Comparison of ENCODE assay signal across 24 mouse cellular contexts in genomic region chr8:106769147-106769805, GRCm38 (mm10).
DNase-seq lines count a peak whose midpoint lies in the region; ATAC-seq and TF ChIP-seq lines count a peak whose summit lies in the region.
"Had no signal": no experiment of that assay in that cellular context is flagged by ENCODE, and none has a peak within 500 bp of the region (broad histone marks: within the 10 kb centered on the region; RNA-seq: fewer than 3 reads in every experiment).

No protein-coding gene starts in this region.

- H3K9me3 ChIP-seq in forebrain, embryonic 10.5 days = no peaks in the 10 kb centered on the region
- H3K9me3 ChIP-seq: embryonic facial prominence, embryonic 12.5 days; heart, embryonic 15.5 days; hindbrain, embryonic 15.5 days; limb, embryonic 12.5 days; liver, embryonic 13.5 days; lung, embryonic 15.5 days; midbrain, embryonic 12.5 days; neural tube, embryonic 13.5 days had no signal

- peak; percentile 17 for DNase-seq in kidney, adult 2 months
- DNase-seq in kidney, adult 8-10 months = no peak
- peak; percentile 65 for DNase-seq in urinary bladder, postnatal 14 days (ENCODE audit: low spot score)
- DNase-seq in urinary bladder, postnatal 10 days (ENCODE audit: low spot score) = no peak
- DNase-seq in cerebellum, postnatal 14 days = no peak
- DNase-seq in forebrain, embryonic 10.5 days (ENCODE audit: extremely low spot score, low spot score) = no peak
- DNase-seq: adrenal gland, postnatal 36 days; B cell, adult 2 months; cerebellum, adult 2 months; forebrain, postnatal 0 days; heart, adult 2 months; heart, postnatal 4 days; kidney, adult 18-20 months; liver, embryonic 13.5 days; lung, postnatal 4 days; thymus, postnatal 36 days had no signal

- peak; percentile 91 for ATAC-seq in megakaryocyte progenitor cell, adult 5-6 weeks (replicated peaks; ENCODE audit: poor library complexity)
- ATAC-seq: forebrain, postnatal 0 days had no signal

- H3K27me3 ChIP-seq in kidney, adult 2 months (replicated peaks; ENCODE audit: control insufficient read depth, insufficient read depth, low read length) = no peaks in the 10 kb centered on the region
- no peaks in the 10 kb centered on the region for H3K27me3 ChIP-seq in forebrain, embryonic 10.5 days (ENCODE audit: poor library complexity, severe bottlenecking)
- H3K27me3 ChIP-seq: embryonic facial prominence, embryonic 12.5 days; heart, embryonic 15.5 days; hindbrain, embryonic 15.5 days; limb, embryonic 12.5 days; liver, embryonic 13.5 days; lung, embryonic 15.5 days; neural tube, embryonic 13.5 days had no signal

- TF ChIP-seq CTCF in kidney, adult 2 months (conservative IDR thresholded peaks at IDR 0.05; ENCODE audit: insufficient read depth, insufficient read length, low read depth, low read length) = no peak

- H3K4me3 ChIP-seq in kidney, adult 2 months (ENCODE audit: insufficient read depth, low read depth, low read length) = no peak overlapping the region
- no peak overlapping the region for H3K4me3 ChIP-seq in forebrain, embryonic 10.5 days
- H3K4me3 ChIP-seq: embryonic facial prominence, embryonic 12.5 days; heart, adult 2 months; heart, embryonic 15.5 days; hindbrain, embryonic 15.5 days; limb, embryonic 12.5 days; liver, embryonic 13.5 days; lung, embryonic 15.5 days; midbrain, embryonic 12.5 days; neural tube, embryonic 13.5 days had no signal

- peaks cover 14% of the 10 kb centered on the region for H3K4me1 ChIP-seq in kidney, adult 2 months (ENCODE audit: control insufficient read depth, insufficient read depth, low read length)
- H3K4me1 ChIP-seq in forebrain, embryonic 10.5 days = peaks cover 7% of the 10 kb centered on the region
- H3K4me1 ChIP-seq: embryonic facial prominence, embryonic 12.5 days; heart, embryonic 15.5 days; hindbrain, embryonic 15.5 days; lung, embryonic 15.5 days; midbrain, embryonic 12.5 days; neural tube, embryonic 13.5 days had no signal

- no peak for TF ChIP-seq POLR2A in kidney, adult 2 months (IDR thresholded peaks at IDR 0.05; ENCODE audit: low read depth, low read length)

- 63% methylated on average over 13 of the region's 13 CpGs for WGBS in kidney, adult 2 months
- WGBS in forebrain, embryonic 10.5 days = 83% methylated on average over 13 of the region's 13 CpGs

- no peak overlapping the region for H3K27ac ChIP-seq in kidney, adult 2 months (ENCODE audit: insufficient read depth, low read depth, low read length)
- H3K27ac ChIP-seq in forebrain, embryonic 10.5 days = no peak overlapping the region
- H3K27ac ChIP-seq: embryonic facial prominence, embryonic 12.5 days; heart, adult 2 months; heart, embryonic 15.5 days; hindbrain, embryonic 15.5 days; limb, embryonic 12.5 days; liver, embryonic 13.5 days; lung, embryonic 15.5 days; midbrain, embryonic 12.5 days; neural tube, embryonic 13.5 days had no signal

- H3K36me3 ChIP-seq in kidney, adult 2 months (ENCODE audit: control insufficient read depth, insufficient read depth, low read length) = no peaks in the 10 kb centered on the region
- H3K36me3 ChIP-seq in forebrain, embryonic 10.5 days (replicated peaks) = peaks cover 4% of the 10 kb centered on the region; the same call in 1 of the 2 replicates
- H3K36me3 ChIP-seq: embryonic facial prominence, embryonic 12.5 days; heart, embryonic 15.5 days; hindbrain, embryonic 15.5 days; limb, embryonic 12.5 days; liver, embryonic 13.5 days; lung, embryonic 15.5 days; midbrain, embryonic 12.5 days; neural tube, embryonic 13.5 days had no signal

Comparison
In these comparisons a context has a peak if more than half of its experiments do, and no peak if none do; other contexts are left out.
1. DNase-seq: peak in kidney, adult 2 months (single experiment) and urinary bladder, postnatal 14 days (single experiment); none in kidney, adult 8-10 months (0 of 2), urinary bladder, postnatal 10 days (single experiment), cerebellum, postnatal 14 days (0 of 2) and forebrain, embryonic 10.5 days (single experiment).